Mouse (Mus musculus) CH12.LX (cell line): ENCODE measurements around the gene Slc6a11. TPM values are rescaled to one million over a fixed set of nuclear protein-coding genes. Genes with fewer than 3 reads are reported as not detected.

Source experiments
- DNase-seq: peaks from one replicate; pipeline ENCODE4 v3.0.0-alpha.2; 2013; ENCODE audit errors: extremely low read depth
- H3K27ac ChIP-seq: 2 replicates; pipeline ENCODE4 v1.5.1; 2012; ENCODE audit warnings: low read depth, mild to moderate bottlenecking, control low read depth, moderate library complexity; ENCODE audit not compliant: insufficient read depth
- H3K27me3 ChIP-seq: replicated peaks from 2 replicates; pipeline ENCODE3; 2012; ENCODE audit warnings: inconsistent platforms
- H3K36me3 ChIP-seq, 2 experiments: replicated peaks in 1 of 2; 2 replicates each; pipeline versions ENCODE3 to v1.6.1; 2012; ENCODE audit warnings: inconsistent platforms in 1 of 2, low read length in 1 of 2, mild to moderate bottlenecking in 1 of 2, mixed read lengths in 1 of 2, moderate library complexity in 1 of 2; ENCODE audit not compliant: control insufficient read depth in 1 of 2, insufficient read depth in 1 of 2
- H3K4me1 ChIP-seq, 2 experiments: 2 replicates each; pipeline ENCODE4 v1.6.1; 2012; ENCODE audit warnings: inconsistent platforms in 1 of 2, moderate library complexity in 1 of 2; ENCODE audit not compliant: insufficient read depth in 2 of 2, control insufficient read depth in 1 of 2
- H3K4me2 ChIP-seq: 2 replicates; pipeline ENCODE4 v1.6.1; 2012; ENCODE audit warnings: low read depth, mild to moderate bottlenecking, control low read depth; ENCODE audit not compliant: poor library complexity, insufficient read depth, severe bottlenecking
- H3K4me3 ChIP-seq, 3 experiments: fragments of 150-350 bp in 1 of 3; sonication (generic) in 1 of 3; replicated peaks in 1 of 3; 2 replicates each; pipeline versions ENCODE3 to v1.5.1; 2011 to 2012; ENCODE audit warnings: low read depth in 2 of 3, low read length in 2 of 3, mild to moderate bottlenecking in 2 of 3, moderate library complexity in 2 of 3, control low read depth in 1 of 3, improper control_type of control experiment in 1 of 3, inconsistent platforms in 1 of 3, mixed read lengths in 1 of 3; ENCODE audit not compliant: poor library complexity in 1 of 3
- H3K79me2 ChIP-seq: replicated peaks from 2 replicates; pipeline ENCODE4 v1.6.1; 2012; ENCODE audit warnings: mild to moderate bottlenecking, moderate library complexity; ENCODE audit not compliant: control insufficient read depth, poor library complexity, insufficient read depth, severe bottlenecking; ENCODE audit errors: extremely low read depth
- H3K9ac ChIP-seq: 2 replicates; pipeline ENCODE4 v1.6.1; 2012; ENCODE audit warnings: low read depth, mild to moderate bottlenecking, control low read depth, moderate library complexity; ENCODE audit not compliant: insufficient read depth
- H3K9me3 ChIP-seq: replicated peaks from 2 replicates; pipeline ENCODE3; 2012; ENCODE audit warnings: low read length, inconsistent platforms, mixed read lengths
- BHLHE40 ChIP-seq: IDR thresholded peaks from 2 replicates; pipeline ENCODE4 v1.6.1; 2011; ENCODE audit warnings: mild to moderate bottlenecking, low read depth, low read length, improper control_type of control experiment
- CHD1 ChIP-seq: IDR thresholded peaks from 2 replicates; pipeline ENCODE4 v1.6.1; 2012; ENCODE audit warnings: low read depth, low read length, improper control_type of control experiment, inconsistent platforms
- ELF1 ChIP-seq: IDR thresholded peaks from 2 replicates; pipeline ENCODE4 v1.6.1; 2014; ENCODE audit warnings: low read depth, mild to moderate bottlenecking, inconsistent platforms, low read length, improper control_type of control experiment
- EP300 ChIP-seq: IDR thresholded peaks from 2 replicates; pipeline ENCODE4 v1.6.1; 2011; ENCODE audit warnings: low read length, improper control_type of control experiment
- IRF4 ChIP-seq: IDR thresholded peaks from 2 replicates; pipeline ENCODE4 v1.6.1; 2014; ENCODE audit warnings: low read depth, mild to moderate bottlenecking, inconsistent platforms, low read length, improper control_type of control experiment
- JUN ChIP-seq: IDR thresholded peaks from 2 replicates; pipeline ENCODE4 v1.6.1; 2011; ENCODE audit warnings: low read depth, mild to moderate bottlenecking, low read length, improper control_type of control experiment, moderate library complexity; ENCODE audit not compliant: insufficient read depth
- JUND ChIP-seq: conservative IDR thresholded peaks from 2 replicates; pipeline ENCODE4 v1.6.1; 2011; ENCODE audit warnings: low read depth, low read length, improper control_type of control experiment
- MAFK ChIP-seq: IDR thresholded peaks from 2 replicates; pipeline ENCODE4 v1.6.1; 2011; ENCODE audit warnings: low read length, improper control_type of control experiment; ENCODE audit not compliant: insufficient replicate concordance
- MYC ChIP-seq: IDR thresholded peaks from 2 replicates; pipeline ENCODE4 v1.6.1; 2011; ENCODE audit warnings: low read depth, mild to moderate bottlenecking, improper control_type of control experiment, low read length
- NELFE ChIP-seq: IDR thresholded peaks from 2 replicates; pipeline ENCODE4 v1.6.1; 2011; ENCODE audit warnings: low read depth, low read length, improper control_type of control experiment
- NRF1 ChIP-seq: IDR thresholded peaks from 2 replicates; pipeline ENCODE4 v1.6.1; 2014; ENCODE audit warnings: low read depth, mild to moderate bottlenecking, inconsistent platforms, low read length, improper control_type of control experiment, moderate library complexity
- PAX5 ChIP-seq: IDR thresholded peaks from 2 replicates; pipeline ENCODE4 v1.6.1; 2012; ENCODE audit warnings: low read length, inconsistent platforms, mixed read lengths
- POLR2A ChIP-seq: IDR thresholded peaks from 2 replicates; pipeline ENCODE4 v1.6.1; 2011; ENCODE audit warnings: low read depth, mild to moderate bottlenecking, improper control_type of control experiment, low read length
- RAD21 ChIP-seq: IDR thresholded peaks from 2 replicates; pipeline ENCODE4 v1.6.1; 2011; ENCODE audit warnings: low read depth, mild to moderate bottlenecking, low read length, improper control_type of control experiment, moderate library complexity
- RCOR1 ChIP-seq: conservative IDR thresholded peaks from 2 replicates; pipeline ENCODE4 v1.6.1; 2012; ENCODE audit warnings: low read depth, mild to moderate bottlenecking, inconsistent platforms, low read length, improper control_type of control experiment
- SMC3 ChIP-seq: IDR thresholded peaks from 2 replicates; pipeline ENCODE4 v1.6.1; 2011; ENCODE audit warnings: low read depth, low read length, improper control_type of control experiment
- TCF12 ChIP-seq: IDR thresholded peaks from 2 replicates; pipeline ENCODE4 v1.6.1; 2014; ENCODE audit warnings: low read depth, mild to moderate bottlenecking, inconsistent platforms, low read length, improper control_type of control experiment
- USF1 ChIP-seq: IDR thresholded peaks from 2 replicates; pipeline ENCODE4 v1.6.1; 2014; ENCODE audit warnings: low read depth, mild to moderate bottlenecking, inconsistent platforms, low read length, improper control_type of control experiment
- USF2 ChIP-seq: conservative IDR thresholded peaks from 2 replicates; pipeline ENCODE4 v1.6.1; 2011; ENCODE audit warnings: low read depth, low read length, improper control_type of control experiment
- ZKSCAN1 ChIP-seq: IDR thresholded peaks from 2 replicates; pipeline ENCODE4 v1.6.1; 2012; ENCODE audit warnings: low read depth, inconsistent platforms, low read length, improper control_type of control experiment, borderline replicate concordance
- ZNF384 ChIP-seq: IDR thresholded peaks from 2 replicates; pipeline ENCODE4 v1.6.1; 2012; ENCODE audit warnings: low read depth, low read length, improper control_type of control experiment, inconsistent platforms
- dilution Hi-C: fragments of 300-500 bp; cut with MboI; formaldehyde crosslinking; loops from 2 replicates; pipeline ENCODE4 v1.14.3; 2020; ENCODE audit warnings: low sequenced_read_pairs; ENCODE audit not compliant: extremely low pct_unique_long_range_greater_than_20kb, extremely low pct_ligation_motif_present
- in situ Hi-C: fragments of 300-500 bp; cut with MboI; formaldehyde crosslinking; loops from 3 replicates; pipeline ENCODE4 v1.14.3; 2019; ENCODE audit warnings: low sequenced_read_pairs, low pct_ligation_motif_present, low pct_unique_long_range_greater_than_20kb, mixed read lengths
- polyA plus RNA-seq: library from polyadenylated mRNA; unstranded; fragments of >175 nt; gene quantifications from 2 replicates; pipeline ENCODE4 v1.2.1, GENCODE M21; 2012; ENCODE audit warnings: low read depth; ENCODE audit not compliant: insufficient read length
- total RNA-seq, 2 experiments: library from RNA; depleted of rRNA; stranded (reverse); fragments of 300-350 nt in 1 of 2; fragments of >200 nt in 1 of 2; gene quantifications; 2 replicates each; pipeline ENCODE4 v1.2.3; 2012 to 2014

Slc6a11 gene
- total and polyA plus RNA-seq, 3 experiments, result not detected

GRCm38 (mm10) chr6:114290184-114290583 is 159.1 kb downstream of the Slc6a11 start:
- TF ChIP-seq USF1 (no peak), NRF1 (no peak), BHLHE40 (no peak), MAFK (no peak), ZNF384 (no peak), RAD21 (no peak), CHD1 (no peak), PAX5 (no peak), ZKSCAN1 (no peak), SMC3 (no peak), JUN (no peak)
- TF ChIP-seq, all 38 proteins: peak for 0
- in situ Hi-C loops, result no loop called here
- peaks cover 0 to 10% of the 10 kb centered on the region in 2 experiments; a peak in 1 of 4 replicates for H3K4me1 ChIP-seq
- H3K9me3 ChIP-seq, result no peaks in the 10 kb centered on the region
- H3K27me3 ChIP-seq, result peaks cover 90% of the 10 kb centered on the region
- DNase-seq, result no peak
- no peak overlapping the region for H3K4me3 ChIP-seq
- H3K27ac ChIP-seq, result no peak overlapping the region
- H3K36me3 ChIP-seq, result no peaks in the 10 kb centered on the region
- no peak overlapping the region for H3K9ac ChIP-seq
- H3K79me2 ChIP-seq, result no peaks in the 10 kb centered on the region
- no peak overlapping the region for H3K4me2 ChIP-seq
- dilution Hi-C loops, result no loop called here

GRCm38 (mm10) chr6:114290929-114291328 is 159.9 kb downstream of the Slc6a11 start:
- in situ Hi-C loops, result no loop called here
- dilution Hi-C loops, result no loop called here
- H3K79me2 ChIP-seq, result no peaks in the 10 kb centered on the region
- no peak overlapping the region for H3K4me2 ChIP-seq
- no peak overlapping the region for H3K4me3 ChIP-seq
- no peaks in the 10 kb centered on the region for H3K36me3 ChIP-seq
- peaks cover 0 to 10% of the 10 kb centered on the region in 2 experiments; a peak in 1 of 4 replicates for H3K4me1 ChIP-seq
- H3K27ac ChIP-seq, result no peak overlapping the region
- no peaks in the 10 kb centered on the region for H3K9me3 ChIP-seq
- no peak for DNase-seq
- no peak for TF ChIP-seq USF2
- H3K27me3 ChIP-seq, result peaks cover 89% of the 10 kb centered on the region
- no peak overlapping the region for H3K9ac ChIP-seq

GRCm38 (mm10) chr6:114291396-114291795 is 160.4 kb downstream of the Slc6a11 start:
- no peak for DNase-seq
- Histone ChIP-seq H3K36me3 (no peaks in the 10 kb centered on the region), H3K4me1 (peaks cover 0 to 10% of the 10 kb centered on the region in 2 experiments; a peak in 1 of 4 replicates), H3K4me2 (no peak overlapping the region), H3K9ac (no peak overlapping the region), H3K27ac (no peak overlapping the region), H3K9me3 (no peaks in the 10 kb centered on the region), H3K4me3 (no peak overlapping the region), H3K79me2 (no peaks in the 10 kb centered on the region), H3K27me3 (peaks cover 86% of the 10 kb centered on the region)
- in situ Hi-C loops (no loop called here), dilution Hi-C loops (no loop called here)
- TF ChIP-seq MYC, result no peak
- no peak for TF ChIP-seq RCOR1
- no peak for TF ChIP-seq MAFK
- no peak for TF ChIP-seq NRF1
- no peak for TF ChIP-seq TCF12
- TF ChIP-seq EP300, result no peak
- no peak for TF ChIP-seq POLR2A
- no peak for TF ChIP-seq JUND
- no peak for TF ChIP-seq IRF4
- no peak for TF ChIP-seq PAX5
- no peak for TF ChIP-seq USF1
- TF ChIP-seq ELF1, result no peak
- no peak for TF ChIP-seq NELFE
